In the genomic region with DNA sequence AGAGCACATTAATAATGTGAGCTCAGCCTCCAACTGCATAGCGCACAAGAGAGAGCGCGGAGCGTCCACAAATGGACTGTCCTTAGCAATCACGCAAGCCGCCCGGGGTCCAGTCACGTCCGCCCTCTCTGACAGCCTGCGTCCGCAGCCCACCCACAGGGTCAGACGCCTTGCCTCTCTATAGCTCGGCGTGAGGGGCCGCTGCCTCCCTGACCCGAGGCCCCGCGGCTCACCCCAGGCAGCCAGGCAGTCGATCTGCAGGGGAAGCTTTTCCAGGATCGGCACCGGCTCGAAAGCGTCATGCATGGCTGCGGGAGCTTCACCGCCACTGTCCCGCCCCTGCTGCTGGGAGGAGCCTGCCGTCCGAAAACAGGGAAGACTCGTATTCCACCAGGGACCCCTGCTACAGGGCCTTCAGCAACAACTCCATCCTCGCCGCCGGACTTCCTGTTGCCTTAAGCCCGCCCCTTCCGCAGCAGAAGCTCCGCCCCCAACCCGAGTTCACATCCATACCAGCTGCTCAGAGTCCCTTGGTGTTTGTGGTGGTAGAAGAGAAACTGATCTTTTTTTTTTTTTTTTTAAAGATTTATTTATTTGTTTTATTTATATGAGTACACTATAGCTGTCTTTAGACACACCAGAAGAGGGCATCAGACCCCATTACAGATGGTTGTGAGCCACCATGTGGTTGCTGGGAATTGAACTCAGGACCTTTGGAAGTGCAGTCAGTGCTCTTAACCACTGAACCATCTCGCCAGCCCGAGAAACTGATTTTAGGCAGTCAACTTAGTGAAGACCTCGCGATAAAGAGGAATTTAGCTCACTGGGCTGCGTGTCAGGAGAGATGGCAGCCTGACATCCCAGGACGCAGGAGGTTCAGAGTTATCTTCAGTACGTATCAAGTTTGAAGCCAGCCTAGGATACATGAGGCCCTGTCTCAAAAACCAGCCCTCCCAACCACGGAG, we compare ENCODE assay signal across 1 mouse cellular context.
TF ChIP-seq lines count a peak whose summit lies in the region.

A gene (minus strand): TSS at position 456 of the 965 bp plus-strand sequence.

TF ChIP-seq in MEL, 35 proteins besides CTCF, POLR2A, EP300 and RAD21 (continued from another document):
- TF ChIP-seq POLR2AphosphoS2 (IDR thresholded peaks at IDR 0.05; ENCODE audit: low read length) = peak; percentile 35; the same call in 1 of the 2 replicates
- peak; percentile 47; the same call in 1 of the 2 replicates for TF ChIP-seq ZNF384 (IDR thresholded peaks at IDR 0.05; ENCODE audit: low read depth, low read length)
- no peak for TF ChIP-seq MAFK (IDR thresholded peaks at IDR 0.05; ENCODE audit: borderline replicate concordance, low read depth, low read length)
- TF ChIP-seq GATA1 (IDR thresholded peaks at IDR 0.05; ENCODE audit: low read depth, low read length) = no peak
- no peak for TF ChIP-seq NRF1 (IDR thresholded peaks at IDR 0.05; ENCODE audit: insufficient read depth, low read depth, low read length, poor library complexity, severe bottlenecking)
- TF ChIP-seq HCFC1 (IDR thresholded peaks at IDR 0.05; ENCODE audit: low read depth, low read length) = peak; percentile 78
- no peak for TF ChIP-seq CHD1 (IDR thresholded peaks at IDR 0.05; ENCODE audit: low read depth, low read length)
- TF ChIP-seq MYC (IDR thresholded peaks at IDR 0.05; ENCODE audit: low read depth, low read length) = peak; percentile 55; the same call in 1 of the 2 replicates
- no peak for TF ChIP-seq MAZ (IDR thresholded peaks at IDR 0.05; ENCODE audit: low read depth, low read length)
- no peak for TF ChIP-seq JUND (IDR thresholded peaks at IDR 0.05; ENCODE audit: low read depth, low read length)
- no peak; the same call in 1 of the 2 replicates for TF ChIP-seq ZMIZ1 (IDR thresholded peaks at IDR 0.05; ENCODE audit: low read depth, low read length)
- 0 out of 2 replicates have a peak, but pooled peaks have one; percentile 7 for TF ChIP-seq RCOR1 (IDR thresholded peaks at IDR 0.05; ENCODE audit: low read depth, low read length)
- TF ChIP-seq E2F4 (IDR thresholded peaks at IDR 0.05; ENCODE audit: borderline replicate concordance, low read depth, low read length) = no peak
- no peak for TF ChIP-seq TAL1 (IDR thresholded peaks at IDR 0.05; ENCODE audit: low read length)
